Mouse (Mus musculus) neural tube, embryonic 11.5 days (tissue): ENCODE measurements at regions not wholly inside any gene's neighbourhood (a gene's known extent, or its start where the extent isn't known, plus 50 kb on each side); places are given as distances from the start of the nearest gene placed in this dataset.

Experiments
- ATAC-seq: fragments of 200-750 bp; cut with Nextera tagmentation; 2 replicates; pipeline ENCODE4 v1.8.0; 2017; ENCODE audit warnings: moderate number of reproducible peaks, mild to moderate bottlenecking, moderate TSS enrichment, moderate library complexity; ENCODE audit not compliant: insufficient read depth, low FRiP score, low TSS enrichment
- DNase-seq: peaks from one replicate; pipeline ENCODE4 v3.0.0-alpha.2; 2015; ENCODE audit warnings: low spot score
- H3K27ac ChIP-seq: fragments of 300-500 bp; sonication (generic); 2 replicates; pipeline ENCODE4 v1.5.1; 2014; ENCODE audit warnings: low read depth, mild to moderate bottlenecking, low read length
- H3K27me3 ChIP-seq: fragments of 300-500 bp; sonication (generic); 2 replicates; pipeline ENCODE4 v1.6.1; 2014; ENCODE audit warnings: mild to moderate bottlenecking, low read length, mixed read lengths; ENCODE audit not compliant: control insufficient read depth, insufficient read depth
- H3K36me3 ChIP-seq: fragments of 300-500 bp; sonication (generic); 2 replicates; pipeline ENCODE4 v1.6.1; 2014; ENCODE audit warnings: mild to moderate bottlenecking, low read length, moderate library complexity, mixed read lengths; ENCODE audit not compliant: control insufficient read depth, insufficient read depth
- H3K4me1 ChIP-seq: fragments of 300-500 bp; sonication (generic); 2 replicates; pipeline ENCODE4 v1.6.1; 2014; ENCODE audit warnings: low read length, mixed read lengths; ENCODE audit not compliant: control insufficient read depth, insufficient read depth
- H3K4me2 ChIP-seq: fragments of 300-500 bp; sonication (generic); 2 replicates; pipeline ENCODE4 v1.6.1; 2014; ENCODE audit warnings: low read depth, mild to moderate bottlenecking, moderate library complexity
- H3K4me3 ChIP-seq: fragments of 300-500 bp; sonication (generic); 2 replicates; pipeline ENCODE4 v1.5.1; 2014; ENCODE audit warnings: low read depth, low read length
- H3K9ac ChIP-seq: fragments of 300-500 bp; sonication (generic); 2 replicates; pipeline ENCODE4 v1.6.1; 2014; ENCODE audit warnings: mild to moderate bottlenecking, low read length
- H3K9me3 ChIP-seq: fragments of 300-500 bp; sonication (generic); 2 replicates; pipeline ENCODE4 v1.6.1; 2016; ENCODE audit warnings: low read length; ENCODE audit not compliant: control insufficient read depth
- WGBS: fragments of 180-500 bp; shearing (Covaris S2); extraction: QIAGEN DNeasy Blood & Tissue Kit; methylation state at CpG from one replicate; pipeline ENCODE4 v1.1.7; 2014; 5-methylcytosine and 5-hydroxymethylcytosine counted together

- 3% methylated on average over 4 of the region's 4 CpGs for WGBS
- no peaks in the 10 kb centered on the region for H3K36me3 ChIP-seq
- no peaks in the 10 kb centered on the region for H3K9me3 ChIP-seq
- ATAC-seq (peak; percentile 92), DNase-seq (peak; percentile 34)
- H3K4me2 ChIP-seq: no peak overlapping the region
- H3K27ac ChIP-seq: no peak overlapping the region
- no peak overlapping the region for H3K4me3 ChIP-seq
- no peaks in the 10 kb centered on the region for H3K4me1 ChIP-seq
- no peak overlapping the region for H3K9ac ChIP-seq
- H3K27me3 ChIP-seq: no peaks in the 10 kb centered on the region
Observed at GRCm38 (mm10) chr4:75562480-75562879, 284.4 kb upstream of the Dmac1 start.

- H3K9ac ChIP-seq: no peak overlapping the region
- H3K27me3 ChIP-seq: no peaks in the 10 kb centered on the region
- ATAC-seq (peak; percentile 87), DNase-seq (peak; percentile 17)
- no peaks in the 10 kb centered on the region for H3K36me3 ChIP-seq
- no peak overlapping the region for H3K4me3 ChIP-seq
- H3K27ac ChIP-seq: 0 out of 2 replicates have a peak overlapping the region, but pooled peaks have one; percentile 44
- H3K4me1 ChIP-seq: no peaks in the 10 kb centered on the region
- H3K4me2 ChIP-seq: no peak overlapping the region
- H3K9me3 ChIP-seq: no peaks in the 10 kb centered on the region
- WGBS: 43% methylated on average over 1 of the region's 1 CpGs
Observed at GRCm38 (mm10) chr4:75561792-75562191, 283.7 kb upstream of the Dmac1 start.

GRCm38 (mm10) chr4:75537787-75538186, 259.7 kb upstream of the Dmac1 start:
- 90% methylated on average over 2 of the region's 2 CpGs for WGBS
- no peak for DNase-seq
- Histone ChIP-seq H3K9ac (no peak overlapping the region), H3K4me3 (no peak overlapping the region), H3K27ac (no peak overlapping the region), H3K9me3 (no peaks in the 10 kb centered on the region), H3K27me3 (no peaks in the 10 kb centered on the region), H3K4me2 (no peak overlapping the region), H3K4me1 (no peaks in the 10 kb centered on the region), H3K36me3 (no peaks in the 10 kb centered on the region)
- no peak for ATAC-seq

- no peaks in the 10 kb centered on the region for H3K4me1 ChIP-seq
- DNase-seq (no peak), ATAC-seq (no peak)
- H3K9ac ChIP-seq: no peak overlapping the region
- 94% methylated on average over 7 of the region's 7 CpGs for WGBS
- no peak overlapping the region for H3K4me3 ChIP-seq
- H3K9me3 ChIP-seq: no peaks in the 10 kb centered on the region
- no peaks in the 10 kb centered on the region for H3K27me3 ChIP-seq
- no peaks in the 10 kb centered on the region for H3K36me3 ChIP-seq
- H3K27ac ChIP-seq: no peak overlapping the region
- H3K4me2 ChIP-seq: no peak overlapping the region
Observed at GRCm38 (mm10) chr4:75535067-75535466, 257.0 kb upstream of the Dmac1 start.

- H3K27ac ChIP-seq: no peak overlapping the region
- no peaks in the 10 kb centered on the region for H3K27me3 ChIP-seq
- H3K4me2 ChIP-seq: no peak overlapping the region
- no peak overlapping the region for H3K4me3 ChIP-seq
- no peaks in the 10 kb centered on the region for H3K9me3 ChIP-seq
- H3K9ac ChIP-seq: no peak overlapping the region
- ATAC-seq (no peak), DNase-seq (no peak)
- no peaks in the 10 kb centered on the region for H3K36me3 ChIP-seq
- 85% methylated on average over 2 of the region's 2 CpGs for WGBS
- H3K4me1 ChIP-seq: no peaks in the 10 kb centered on the region
Observed at GRCm38 (mm10) chr4:75529607-75530006, 251.5 kb upstream of the Dmac1 start.

GRCm38 (mm10) chr4:75517459-75518158, 239.5 kb upstream of the Dmac1 start:
- Histone ChIP-seq H3K4me3 (no peak overlapping the region), H3K4me2 (no peak overlapping the region), H3K27ac (no peak overlapping the region), H3K9ac (no peak overlapping the region), H3K4me1 (no peaks in the 10 kb centered on the region), H3K36me3 (no peaks in the 10 kb centered on the region), H3K27me3 (no peaks in the 10 kb centered on the region), H3K9me3 (no peaks in the 10 kb centered on the region)
- ATAC-seq (no peak), DNase-seq (no peak)
- WGBS: 88% methylated on average over 3 of the region's 3 CpGs
